Mouse (Mus musculus) c-Kit-negative CD71-positive TER-119-positive erythroid progenitor cells, embryonic 14.5 days (primary cell): Measurements from ENCODE around the gene Ablim1.

Source experiments
- DNase-seq: peaks from one replicate; pipeline ENCODE4 v3.0.0-alpha.2; 2013; ENCODE audit warnings: low read depth, low spot score

Ablim1 gene

GRCm38 (mm10) chr19:57343860-57344259, 29.1 kb upstream of the Ablim1 start:
- no peak for DNase-seq

GRCm38 (mm10) chr19:57340900-57341742, 26.4 kb upstream of the Ablim1 start:
- DNase-seq = no peak

GRCm38 (mm10) chr19:57339281-57339864, 24.7 kb upstream of the Ablim1 start:
- no peak for DNase-seq

- no peak for DNase-seq
These were observed 20.4 kb upstream of the Ablim1 start for GRCm38 (mm10) chr19:57335135-57335534.

- no peak for DNase-seq
These were observed 18.6 kb upstream of the Ablim1 start for GRCm38 (mm10) chr19:57333356-57333755.

- DNase-seq = no peak
These were observed 16.5 kb upstream of the Ablim1 start for GRCm38 (mm10) chr19:57331237-57331636.

- no peak for DNase-seq
These were observed 15.6 kb upstream of the Ablim1 start for GRCm38 (mm10) chr19:57330309-57330708.

GRCm38 (mm10) chr19:57328792-57329191, 14.1 kb upstream of the Ablim1 start:
- peak; percentile 16 for DNase-seq

GRCm38 (mm10) chr19:57328269-57328668, 13.6 kb upstream of the Ablim1 start:
- DNase-seq = no peak

GRCm38 (mm10) chr19:57327679-57328078, 13.0 kb upstream of the Ablim1 start:
- DNase-seq = no peak

- DNase-seq = no peak
These were observed 11.1 kb upstream of the Ablim1 start for GRCm38 (mm10) chr19:57325748-57326300.

- DNase-seq = no peak
These were observed 8.4 kb upstream of the Ablim1 start for GRCm38 (mm10) chr19:57323087-57323486.

GRCm38 (mm10) chr19:57322491-57322890, 7.8 kb upstream of the Ablim1 start:
- DNase-seq = no peak

- no peak for DNase-seq
These were observed 7.1 kb upstream of the Ablim1 start for GRCm38 (mm10) chr19:57321839-57322238.

- DNase-seq = no peak
These were observed 6.1 kb upstream of the Ablim1 start for GRCm38 (mm10) chr19:57320656-57321382.

- no peak for DNase-seq
These were observed 1.9 kb upstream of the Ablim1 start for GRCm38 (mm10) chr19:57316597-57316996.

- DNase-seq = no peak
These were observed 370 bp upstream of the Ablim1 start for GRCm38 (mm10) chr19:57315013-57315565.

GRCm38 (mm10) chr19:57313891-57314345, 801 bp downstream of the Ablim1 start:
- DNase-seq = no peak

- DNase-seq = no peak
These were observed 1.5 kb downstream of the Ablim1 start for GRCm38 (mm10) chr19:57313226-57313625.

- DNase-seq = no peak
These were observed 4.7 kb downstream of the Ablim1 start for GRCm38 (mm10) chr19:57309980-57310379.

- no peak for DNase-seq
These were observed 8.1 kb downstream of the Ablim1 start for GRCm38 (mm10) chr19:57306601-57307000.

GRCm38 (mm10) chr19:57305972-57306371, 8.7 kb downstream of the Ablim1 start:
- DNase-seq = no peak
